14 mouse cellular contexts compared by ENCODE assay signal in the genomic region with DNA sequence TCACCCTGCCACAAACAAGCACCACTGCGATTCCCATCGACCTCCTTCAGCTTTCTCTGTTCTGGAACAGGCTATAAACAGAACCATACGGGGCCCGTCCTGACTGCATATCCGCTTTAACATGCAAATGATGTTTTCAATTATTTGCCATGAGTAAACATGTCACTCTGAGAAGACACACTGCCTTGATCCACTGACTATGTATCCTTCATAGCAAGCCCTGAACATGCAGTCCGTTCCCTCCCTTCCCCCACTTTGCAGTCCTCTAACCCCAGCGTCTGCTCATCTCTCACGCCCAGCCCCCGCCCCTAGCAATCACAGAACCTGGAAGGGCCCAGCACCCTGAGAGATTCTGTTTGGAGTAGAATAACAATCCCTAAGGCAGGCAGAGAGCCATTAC.
DNase-seq lines count a peak whose midpoint lies in the region; ATAC-seq and TF ChIP-seq lines count a peak whose summit lies in the region.
"Had no signal": no experiment of that assay in that cellular context is flagged by ENCODE, and none has a peak within 500 bp of the region (broad histone marks: within the 10 kb centered on the region; RNA-seq: fewer than 3 reads in every experiment).

No protein-coding gene starts in this region.

- DNase-seq in hindbrain, postnatal 0 days (ENCODE audit: low spot score) = peak; percentile 16
- no peak for DNase-seq in hindbrain, embryonic 10.5 days (ENCODE audit: low spot score)
- no peak for DNase-seq in ES-E14 (ENCODE audit: low read depth, low spot score)
- peak; percentile 72 for DNase-seq in embryonic facial prominence, embryonic 11.5 days (ENCODE audit: low spot score)
- DNase-seq in thymus, adult 18-20 months = no peak
- DNase-seq: adrenal gland, adult 8-10 months; cerebellum, adult 8-10 months had no signal

- in situ Hi-C loops in ES-E14 (cut with MboI; ENCODE audit: low sequenced_read_pairs in 2 of 2, unreplicated experiment in 2 of 2) = no loop called here

- ATAC-seq in hindbrain, postnatal 0 days = no peak
- peak; percentile 70; the same call in 1 of the 2 replicates for ATAC-seq in embryonic facial prominence, embryonic 11.5 days (replicated peaks; ENCODE audit: insufficient number of reproducible peaks, low FRiP score, low TSS enrichment, low read depth)
- no peak for ATAC-seq in neural tube, embryonic 14.5 days (ENCODE audit: low read depth)
- ATAC-seq in erythroid progenitor cell, adult 5-6 weeks (replicated peaks; ENCODE audit: low FRiP score, poor library complexity, severe bottlenecking) = no peak
- ATAC-seq: CD4-positive, CD25-positive, alpha-beta regulatory T cell, adult 4 months had no signal

- WGBS in hindbrain, postnatal 0 days = 30% methylated on average over 9 of the region's 9 CpGs
- WGBS in hindbrain, embryonic 10.5 days = 28% methylated on average over 9 of the region's 9 CpGs
- 17% methylated on average over 9 of the region's 9 CpGs for WGBS in embryonic facial prominence, embryonic 11.5 days
- 21% methylated on average over 9 of the region's 9 CpGs for WGBS in neural tube, embryonic 14.5 days

- peaks cover 16% of the 10 kb centered on the region; the same call in 1 of the 2 replicates for H3K4me1 ChIP-seq in hindbrain, postnatal 0 days (ENCODE audit: insufficient read depth, low read length)
- peaks cover 41% of the 10 kb centered on the region for H3K4me1 ChIP-seq in hindbrain, embryonic 10.5 days (replicated peaks)
- peaks cover 22 to 36% of the 10 kb centered on the region in 2 experiments for H3K4me1 ChIP-seq in ES-E14 (ENCODE audit: control insufficient read depth in 2 of 2, insufficient read depth in 2 of 2, low read length in 2 of 2, poor library complexity in 1 of 2)
- no peaks in the 10 kb centered on the region; the same call in 1 of the 2 replicates for H3K4me1 ChIP-seq in embryonic facial prominence, embryonic 11.5 days (ENCODE audit: control insufficient read depth, insufficient read depth, low read length)
- H3K4me1 ChIP-seq in neural tube, embryonic 14.5 days (ENCODE audit: control insufficient read depth, insufficient read depth, low read length) = peaks cover 9% of the 10 kb centered on the region; the same call in 1 of the 2 replicates

- H3K27me3 ChIP-seq in hindbrain, postnatal 0 days (ENCODE audit: insufficient read depth, low read length) = no peaks in the 10 kb centered on the region
- H3K27me3 ChIP-seq in hindbrain, embryonic 10.5 days (ENCODE audit: insufficient read depth, poor library complexity, severe bottlenecking) = peaks cover 72% of the 10 kb centered on the region
- H3K27me3 ChIP-seq in embryonic facial prominence, embryonic 11.5 days (ENCODE audit: control insufficient read depth, insufficient read depth, low read length) = no peaks in the 10 kb centered on the region
- no peaks in the 10 kb centered on the region for H3K27me3 ChIP-seq in neural tube, embryonic 14.5 days (ENCODE audit: control insufficient read depth, insufficient read depth, low read length)

- no peaks in the 10 kb centered on the region for H3K9me3 ChIP-seq in hindbrain, postnatal 0 days (ENCODE audit: low read length)
- H3K9me3 ChIP-seq in hindbrain, embryonic 10.5 days = no peaks in the 10 kb centered on the region
- no peaks in the 10 kb centered on the region for H3K9me3 ChIP-seq in ES-E14 (ENCODE audit: control insufficient read depth, insufficient read depth, low read depth, low read length)
- no peaks in the 10 kb centered on the region for H3K9me3 ChIP-seq in embryonic facial prominence, embryonic 11.5 days (replicated peaks; ENCODE audit: control insufficient read depth, low read length)
- H3K9me3 ChIP-seq in neural tube, embryonic 14.5 days (ENCODE audit: control insufficient read depth, low read length) = no peaks in the 10 kb centered on the region
- H3K9me3 ChIP-seq: heart, embryonic 15.5 days; kidney, embryonic 15.5 days had no signal

- no peaks in the 10 kb centered on the region for H3K36me3 ChIP-seq in hindbrain, postnatal 0 days (ENCODE audit: insufficient read depth, low read length)
- H3K36me3 ChIP-seq in hindbrain, embryonic 10.5 days = no peaks in the 10 kb centered on the region
- H3K36me3 ChIP-seq in ES-E14 (ENCODE audit: control insufficient read depth, insufficient read depth, low read length, poor library complexity, severe bottlenecking) = no peaks in the 10 kb centered on the region
- no peaks in the 10 kb centered on the region for H3K36me3 ChIP-seq in embryonic facial prominence, embryonic 11.5 days (replicated peaks; ENCODE audit: control insufficient read depth, insufficient read depth, low read depth, low read length)
- H3K36me3 ChIP-seq in neural tube, embryonic 14.5 days (ENCODE audit: control insufficient read depth, insufficient read depth, low read length) = no peaks in the 10 kb centered on the region
- H3K36me3 ChIP-seq: heart, embryonic 15.5 days; kidney, embryonic 15.5 days had no signal

- H3K9ac ChIP-seq in hindbrain, postnatal 0 days (replicated peaks; ENCODE audit: low read length) = no peak overlapping the region
- H3K9ac ChIP-seq in ES-E14 (ENCODE audit: insufficient read depth, low read depth, low read length, poor library complexity, severe bottlenecking) = no peak overlapping the region; the same call in 1 of the 2 replicates
- H3K9ac ChIP-seq in embryonic facial prominence, embryonic 11.5 days (replicated peaks; ENCODE audit: low read length) = no peak overlapping the region
- H3K9ac ChIP-seq in neural tube, embryonic 14.5 days (replicated peaks; ENCODE audit: low read depth, low read length) = no peak overlapping the region
- H3K9ac ChIP-seq: heart, embryonic 15.5 days; kidney, embryonic 15.5 days had no signal

- no peak for TF ChIP-seq CTCF in hindbrain, postnatal 0 days (IDR thresholded peaks at IDR 0.05; ENCODE audit: low read depth)

- H3K4me3 ChIP-seq in hindbrain, postnatal 0 days (ENCODE audit: low read length) = no peak overlapping the region
- H3K4me3 ChIP-seq in hindbrain, embryonic 10.5 days = no peak overlapping the region
- peak overlapping the region in 1 of 2 experiments; percentile 14; a peak in 1 of 4 replicates for H3K4me3 ChIP-seq in ES-E14 (ENCODE audit: insufficient read depth in 1 of 2, low read depth in 1 of 2, low read length in 2 of 2, poor library complexity in 1 of 2, severe bottlenecking in 1 of 2)
- H3K4me3 ChIP-seq in embryonic facial prominence, embryonic 11.5 days (ENCODE audit: low read depth, low read length) = no peak overlapping the region
- H3K4me3 ChIP-seq in neural tube, embryonic 14.5 days (ENCODE audit: low read depth, low read length) = no peak overlapping the region
- H3K4me3 ChIP-seq: heart, embryonic 15.5 days; kidney, embryonic 15.5 days; layer of hippocampus, adult 2 months had no signal

- no peak overlapping the region for H3K27ac ChIP-seq in hindbrain, postnatal 0 days
- H3K27ac ChIP-seq in hindbrain, embryonic 10.5 days = no peak overlapping the region
- H3K27ac ChIP-seq in ES-E14 (ENCODE audit: insufficient read depth, low read depth, low read length, poor library complexity, severe bottlenecking) = peak overlapping the region; percentile 100
- H3K27ac ChIP-seq in embryonic facial prominence, embryonic 11.5 days (replicated peaks; ENCODE audit: low read depth, low read length) = no peak overlapping the region
- H3K27ac ChIP-seq in neural tube, embryonic 14.5 days (ENCODE audit: low read depth, low read length) = no peak overlapping the region
- H3K27ac ChIP-seq: heart, embryonic 15.5 days; kidney, embryonic 15.5 days; layer of hippocampus, adult 2 months had no signal

- no peak overlapping the region for H3K4me2 ChIP-seq in hindbrain, postnatal 0 days (ENCODE audit: low read depth, low read length)
- H3K4me2 ChIP-seq in embryonic facial prominence, embryonic 11.5 days (ENCODE audit: low read depth, low read length) = no peak overlapping the region
- H3K4me2 ChIP-seq in neural tube, embryonic 14.5 days (ENCODE audit: low read depth, low read length) = 0 out of 2 replicates have a peak overlapping the region, but pooled peaks have one; percentile 14
- H3K4me2 ChIP-seq: heart, embryonic 15.5 days; kidney, embryonic 15.5 days; liver, embryonic 11.5 days had no signal

TF ChIP-seq in ES-E14, 5 proteins besides CTCF, POLR2A, EP300 and RAD21:
- TF ChIP-seq HCFC1 (IDR thresholded peaks at IDR 0.05; ENCODE audit: borderline replicate concordance, insufficient read depth, low read length) (no peak), ZNF384 (IDR thresholded peaks at IDR 0.05; ENCODE audit: low read depth, low read length) (no peak), ZC3H11A (IDR thresholded peaks at IDR 0.05; ENCODE audit: borderline replicate concordance, low read depth, low read length) (no peak), CHD2 (IDR thresholded peaks at IDR 0.05; ENCODE audit: low read depth, low read length) (no peak), MAFK (IDR thresholded peaks at IDR 0.05; ENCODE audit: insufficient read depth, low read depth, low read length) (no peak)

Comparison
In these comparisons a context has a peak if more than half of its experiments do, and no peak if none do; other contexts are left out.
1. DNase-seq: peak in hindbrain, postnatal 0 days (single experiment) and embryonic facial prominence, embryonic 11.5 days (single experiment); none in hindbrain, embryonic 10.5 days (single experiment), ES-E14 (single experiment) and thymus, adult 18-20 months (0 of 2).